Mouse (Mus musculus): ENCODE measurements around the gene Atp1b2. TPM values are rescaled to one million over a fixed set of nuclear protein-coding genes. Genes with fewer than 3 reads are reported as not detected.

Atp1b2 gene
- polyA plus RNA-seq, 1 experiment from 2014 or later, result 14.7 TPM

GRCm38 (mm10) chr11:69591899-69592637 is 13.7 kb downstream of the Atp1b2 start:
- Histone ChIP-seq H3K27ac (replicated peaks) (peak overlapping the region; percentile 68), H3K4me3 (replicated peaks) (no peak overlapping the region), H3K9me3 (replicated peaks) (no peaks in the 10 kb centered on the region), H3K4me2 (no peak overlapping the region), H3K4me1 (replicated peaks) (peaks cover 62% of the 10 kb centered on the region), H3K27me3 (no peaks in the 10 kb centered on the region), H3K9ac (peak overlapping the region; percentile 9; the same call in 1 of the 2 replicates), H3K36me3 (replicated peaks) (peaks cover 50% of the 10 kb centered on the region)
- no peak for ATAC-seq (ENCODE audit: insufficient read depth)
- 75% methylated on average over 7 of the region's 7 CpGs for WGBS (ENCODE audit: insufficient replicate concordance)

DNA sequence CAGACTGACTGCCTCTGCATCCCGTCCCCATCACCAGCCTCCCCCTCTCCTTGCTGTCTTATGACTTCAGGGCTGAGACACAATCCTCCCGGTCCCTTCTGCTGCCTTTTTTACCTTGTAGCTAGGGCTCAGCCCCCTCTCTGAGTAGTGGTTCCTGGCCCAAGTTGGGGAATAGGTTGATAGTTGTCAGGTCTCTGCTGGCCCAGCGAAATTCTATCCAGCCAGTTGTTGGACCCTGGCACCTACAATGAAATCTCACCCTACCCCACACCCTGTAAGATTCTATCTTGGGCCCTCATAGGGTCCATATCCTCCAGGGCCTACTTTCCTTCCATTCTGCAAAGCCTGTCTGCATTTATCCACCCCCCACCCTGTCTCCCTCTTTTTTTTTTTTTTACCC is 14.3 kb downstream of the Atp1b2 start:
- peak overlapping the region; percentile 88 for H3K27ac ChIP-seq (replicated peaks)

DNA sequence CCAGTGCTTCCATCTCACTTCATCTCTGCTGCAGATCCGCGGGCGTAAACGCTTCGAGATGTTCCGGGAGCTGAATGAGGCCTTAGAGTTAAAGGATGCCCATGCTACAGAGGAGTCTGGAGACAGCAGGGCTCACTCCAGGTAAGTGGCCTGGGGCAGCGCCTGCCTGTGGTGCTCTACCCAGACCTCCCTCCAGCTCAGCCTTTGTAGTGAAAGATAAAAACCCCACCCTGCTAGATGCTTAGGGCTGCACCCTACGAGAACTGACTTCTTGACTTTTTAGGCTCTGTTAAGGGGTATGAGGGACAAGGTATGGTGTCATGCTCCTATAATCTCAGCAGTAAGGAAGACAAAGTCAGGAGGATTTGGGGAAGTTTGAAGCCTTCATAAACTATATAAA is 15.1 kb downstream of the Atp1b2 start:
- peak overlapping the region; percentile 88 for H3K27ac ChIP-seq (replicated peaks)
- ATAC-seq (ENCODE audit: insufficient read depth), result peak; percentile 40; the same call in 1 of the 2 replicates
- H3K36me3 ChIP-seq (replicated peaks), result peaks cover 54% of the 10 kb centered on the region
- peaks cover 76% of the 10 kb centered on the region for H3K4me1 ChIP-seq (replicated peaks)
- peak overlapping the region; percentile 14 for H3K9ac ChIP-seq
- H3K27me3 ChIP-seq, result no peaks in the 10 kb centered on the region
- no peak overlapping the region for H3K4me3 ChIP-seq (replicated peaks)
- 70% methylated on average over 8 of the region's 8 CpGs for WGBS (ENCODE audit: insufficient replicate concordance)
- no peaks in the 10 kb centered on the region for H3K9me3 ChIP-seq (replicated peaks)
- peak overlapping the region; percentile 57 for H3K4me2 ChIP-seq

More for the DNA sequence above, 14.3 kb downstream of the Atp1b2 start:
- Histone ChIP-seq H3K9ac (peak overlapping the region; percentile 8; the same call in 1 of the 2 replicates), H3K4me3 (replicated peaks) (no peak overlapping the region), H3K9me3 (replicated peaks) (no peaks in the 10 kb centered on the region), H3K27me3 (no peaks in the 10 kb centered on the region), H3K36me3 (replicated peaks) (peaks cover 54% of the 10 kb centered on the region), H3K4me2 (no peak overlapping the region), H3K4me1 (replicated peaks) (peaks cover 68% of the 10 kb centered on the region)
- ATAC-seq (ENCODE audit: insufficient read depth), result no peak
- 86% methylated on average over 3 of the region's 3 CpGs for WGBS (ENCODE audit: insufficient replicate concordance)

- H3K27ac ChIP-seq (replicated peaks), result peak overlapping the region; percentile 88
- 0 out of 2 replicates have a peak overlapping the region, but pooled peaks have one; percentile 6 for H3K4me3 ChIP-seq (replicated peaks)
- no peaks in the 10 kb centered on the region for H3K9me3 ChIP-seq (replicated peaks)
- H3K9ac ChIP-seq, result peak overlapping the region; percentile 14
- WGBS (ENCODE audit: insufficient replicate concordance), result 40% methylated on average over 22 of the region's 22 CpGs
- H3K36me3 ChIP-seq (replicated peaks), result peaks cover 54% of the 10 kb centered on the region
- H3K27me3 ChIP-seq, result no peaks in the 10 kb centered on the region
- H3K4me2 ChIP-seq, result peak overlapping the region; percentile 57
- peak; percentile 74 for ATAC-seq (ENCODE audit: insufficient read depth)
- peaks cover 89% of the 10 kb centered on the region for H3K4me1 ChIP-seq (replicated peaks)
Observed at GRCm38 (mm10) chr11:69589207-69589834, 16.4 kb downstream of the Atp1b2 start.

DNA sequence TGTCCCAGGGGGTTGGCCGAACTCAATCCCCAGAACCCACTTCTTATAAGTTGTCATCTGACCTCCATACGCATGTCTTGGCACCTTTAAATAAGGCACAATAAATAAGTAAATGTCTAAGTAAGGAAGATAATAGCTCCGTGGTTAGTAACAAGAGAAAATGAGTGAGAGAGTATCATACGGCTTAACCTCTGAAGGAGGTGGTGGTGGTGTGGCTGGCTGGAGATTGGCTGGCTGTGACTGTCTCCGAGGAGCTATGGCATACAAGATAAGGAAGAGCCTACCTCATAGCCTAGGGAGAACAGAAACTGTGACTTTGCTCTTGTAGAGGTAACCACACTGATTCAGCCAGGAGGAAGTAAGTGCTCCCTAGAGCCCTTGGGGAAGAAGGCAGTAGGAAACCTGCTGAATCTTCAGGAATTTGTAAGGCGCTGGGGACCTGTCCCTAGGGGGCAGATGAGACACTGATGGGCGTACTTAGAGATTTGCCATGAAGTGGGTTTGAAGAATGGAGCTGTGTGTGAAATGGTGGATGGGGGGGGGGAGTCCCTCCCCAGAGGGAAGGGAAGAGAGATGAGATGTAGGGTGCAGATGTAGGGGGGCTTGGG is 19.9 kb downstream of the Atp1b2 start:
- 22% methylated on average over 7 of the region's 7 CpGs for WGBS (ENCODE audit: insufficient replicate concordance)
- peak; percentile 64 for ATAC-seq (ENCODE audit: insufficient read depth)
- Histone ChIP-seq H3K4me3 (replicated peaks) (peak overlapping the region; percentile 26), H3K9me3 (replicated peaks) (no peaks in the 10 kb centered on the region), H3K27ac (replicated peaks) (peak overlapping the region; percentile 88), H3K4me1 (replicated peaks) (peaks cover 87% of the 10 kb centered on the region), H3K9ac (peak overlapping the region; percentile 26; the same call in 1 of the 2 replicates), H3K4me2 (peak overlapping the region; percentile 56), H3K27me3 (no peaks in the 10 kb centered on the region), H3K36me3 (replicated peaks) (peaks cover 45% of the 10 kb centered on the region)

GRCm38 (mm10) chr11:69584937-69585336 is 20.8 kb downstream of the Atp1b2 start:
- peaks cover 79% of the 10 kb centered on the region for H3K4me1 ChIP-seq (replicated peaks)
- peak overlapping the region; percentile 56 for H3K4me2 ChIP-seq
- peaks cover 36% of the 10 kb centered on the region for H3K36me3 ChIP-seq (replicated peaks)
- peak overlapping the region; percentile 88 for H3K27ac ChIP-seq (replicated peaks)
- no peak for ATAC-seq (ENCODE audit: insufficient read depth)
- 79% methylated on average over 13 of the region's 13 CpGs for WGBS (ENCODE audit: insufficient replicate concordance)
- no peaks in the 10 kb centered on the region for H3K27me3 ChIP-seq
- H3K9me3 ChIP-seq (replicated peaks), result no peaks in the 10 kb centered on the region
- no peak overlapping the region for H3K4me3 ChIP-seq (replicated peaks)
- H3K9ac ChIP-seq, result peak overlapping the region; percentile 28; the same call in 1 of the 2 replicates

DNA sequence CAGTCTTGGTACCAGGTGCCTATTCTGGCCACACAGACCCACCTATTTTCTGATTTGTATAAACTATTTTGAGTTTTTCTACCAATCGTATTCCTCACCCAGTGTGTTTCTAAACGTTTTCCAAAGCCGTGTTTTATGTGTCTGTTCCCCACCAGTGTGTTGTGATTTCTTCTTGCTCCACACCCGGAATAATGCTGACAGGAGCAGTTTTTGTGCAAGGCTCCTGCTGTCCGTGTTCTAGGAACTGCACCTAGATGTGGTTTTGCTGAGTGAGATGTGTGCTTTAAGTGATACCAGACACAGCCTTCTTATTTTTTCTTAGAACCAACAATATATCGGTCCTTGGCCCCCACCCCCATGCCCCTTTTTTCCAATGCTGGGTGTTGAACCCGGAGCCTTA is 21.7 kb downstream of the Atp1b2 start:
- Histone ChIP-seq H3K4me2 (no peak overlapping the region), H3K4me1 (replicated peaks) (peaks cover 76% of the 10 kb centered on the region), H3K36me3 (replicated peaks) (peaks cover 28% of the 10 kb centered on the region), H3K9ac (0 out of 2 replicates have a peak overlapping the region, but pooled peaks have one; percentile 28), H3K27me3 (no peaks in the 10 kb centered on the region), H3K9me3 (replicated peaks) (no peaks in the 10 kb centered on the region), H3K27ac (replicated peaks) (peak overlapping the region; percentile 88), H3K4me3 (replicated peaks) (no peak overlapping the region)
- 60% methylated on average over 7 of the region's 7 CpGs for WGBS (ENCODE audit: insufficient replicate concordance)
- no peak for ATAC-seq (ENCODE audit: insufficient read depth)

- H3K4me1 ChIP-seq (replicated peaks), result peaks cover 69% of the 10 kb centered on the region
- H3K4me2 ChIP-seq, result peak overlapping the region; percentile 91
- ATAC-seq (ENCODE audit: insufficient read depth), result no peak
- peak overlapping the region; percentile 90 for H3K4me3 ChIP-seq (replicated peaks)
- peak overlapping the region; percentile 79 for H3K9ac ChIP-seq
- peaks cover 13% of the 10 kb centered on the region for H3K36me3 ChIP-seq (replicated peaks)
- no peaks in the 10 kb centered on the region for H3K27me3 ChIP-seq
- peak overlapping the region; percentile 97 for H3K27ac ChIP-seq (replicated peaks)
- WGBS (ENCODE audit: insufficient replicate concordance), result 36% methylated on average over 9 of the region's 9 CpGs
- H3K9me3 ChIP-seq (replicated peaks), result no peaks in the 10 kb centered on the region
Observed at GRCm38 (mm10) chr11:69582230-69582805, 23.4 kb downstream of the Atp1b2 start.

DNA sequence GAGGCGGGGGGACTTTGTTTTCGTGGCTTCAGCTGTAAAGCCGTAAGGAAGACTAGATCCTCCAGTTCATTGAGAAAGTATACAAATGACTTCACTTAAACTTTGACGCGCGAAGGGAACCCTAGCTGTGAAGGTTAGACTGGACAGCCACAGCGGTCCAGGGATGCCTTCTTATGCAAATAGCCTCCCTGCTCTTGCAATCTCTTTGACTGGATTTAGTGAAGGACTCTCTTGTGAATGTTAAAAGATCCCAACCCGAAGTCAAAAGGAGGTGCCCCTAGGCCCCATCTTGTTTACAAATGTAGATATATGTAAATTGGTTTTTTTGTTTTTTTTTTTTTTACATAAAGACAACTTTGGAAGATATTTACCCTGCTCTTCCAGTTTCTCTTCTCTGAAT is 23.9 kb downstream of the Atp1b2 start:
- Histone ChIP-seq H3K4me1 (replicated peaks) (peaks cover 70% of the 10 kb centered on the region), H3K9me3 (replicated peaks) (no peaks in the 10 kb centered on the region), H3K9ac (peak overlapping the region; percentile 79), H3K27ac (replicated peaks) (peak overlapping the region; percentile 97), H3K4me3 (replicated peaks) (peak overlapping the region; percentile 90), H3K4me2 (peak overlapping the region; percentile 91), H3K36me3 (replicated peaks) (peaks cover 13% of the 10 kb centered on the region), H3K27me3 (no peaks in the 10 kb centered on the region)
- no peak for ATAC-seq (ENCODE audit: insufficient read depth)
- 2% methylated on average over 8 of the region's 8 CpGs for WGBS (ENCODE audit: insufficient replicate concordance)

DNA sequence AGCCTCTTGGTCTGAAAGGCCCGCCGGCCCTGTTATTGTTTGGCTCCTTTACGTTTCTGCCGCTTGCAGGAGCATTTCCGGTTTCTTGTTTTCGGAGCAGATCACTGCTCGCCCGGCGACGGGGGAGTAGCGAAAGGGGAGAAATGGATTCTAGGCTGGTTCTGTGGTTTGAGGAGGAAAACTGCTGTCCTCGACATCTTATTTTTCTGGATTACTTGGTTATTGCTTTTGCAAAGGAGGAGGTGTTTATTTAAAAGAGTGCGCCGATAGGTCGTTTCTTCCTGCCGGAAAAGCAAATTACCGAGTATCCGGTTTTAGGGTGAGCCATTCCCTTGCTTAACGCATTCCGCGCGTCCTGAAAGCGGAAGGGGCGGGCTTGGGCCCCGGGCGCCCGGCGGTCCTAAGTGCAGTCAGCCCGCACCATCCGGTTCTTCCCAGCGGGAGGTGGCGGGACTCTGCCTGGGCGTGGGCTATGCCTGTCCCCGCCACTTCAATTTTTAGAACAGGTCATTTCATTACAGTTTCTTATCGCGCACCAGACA is 24.5 kb downstream of the Atp1b2 start:
- Histone ChIP-seq H3K4me1 (replicated peaks) (peaks cover 70% of the 10 kb centered on the region), H3K27ac (replicated peaks) (peak overlapping the region; percentile 97), H3K4me3 (replicated peaks) (peak overlapping the region; percentile 90), H3K9me3 (replicated peaks) (no peaks in the 10 kb centered on the region), H3K27me3 (no peaks in the 10 kb centered on the region), H3K36me3 (replicated peaks) (peaks cover 12% of the 10 kb centered on the region; the same call in 1 of the 2 replicates), H3K9ac (peak overlapping the region; percentile 79), H3K4me2 (peak overlapping the region; percentile 91)
- WGBS (ENCODE audit: insufficient replicate concordance), result under 1% methylated on average over 36 of the region's 36 CpGs
- ATAC-seq (ENCODE audit: insufficient read depth), result peak; percentile 82

All from liver, embryonic 15.5 days (tissue).